Mouse (Mus musculus) liver, adult (tissue): ENCODE results near the gene Itpkb.

Experiments
- GATA4 ChIP-seq: IDR thresholded peaks from 2 replicates; pipeline ENCODE4 v1.6.1; 2014; ENCODE audit warnings: mild to moderate bottlenecking, low read length; ENCODE audit not compliant: insufficient replicate concordance

The Itpkb gene

DNA sequence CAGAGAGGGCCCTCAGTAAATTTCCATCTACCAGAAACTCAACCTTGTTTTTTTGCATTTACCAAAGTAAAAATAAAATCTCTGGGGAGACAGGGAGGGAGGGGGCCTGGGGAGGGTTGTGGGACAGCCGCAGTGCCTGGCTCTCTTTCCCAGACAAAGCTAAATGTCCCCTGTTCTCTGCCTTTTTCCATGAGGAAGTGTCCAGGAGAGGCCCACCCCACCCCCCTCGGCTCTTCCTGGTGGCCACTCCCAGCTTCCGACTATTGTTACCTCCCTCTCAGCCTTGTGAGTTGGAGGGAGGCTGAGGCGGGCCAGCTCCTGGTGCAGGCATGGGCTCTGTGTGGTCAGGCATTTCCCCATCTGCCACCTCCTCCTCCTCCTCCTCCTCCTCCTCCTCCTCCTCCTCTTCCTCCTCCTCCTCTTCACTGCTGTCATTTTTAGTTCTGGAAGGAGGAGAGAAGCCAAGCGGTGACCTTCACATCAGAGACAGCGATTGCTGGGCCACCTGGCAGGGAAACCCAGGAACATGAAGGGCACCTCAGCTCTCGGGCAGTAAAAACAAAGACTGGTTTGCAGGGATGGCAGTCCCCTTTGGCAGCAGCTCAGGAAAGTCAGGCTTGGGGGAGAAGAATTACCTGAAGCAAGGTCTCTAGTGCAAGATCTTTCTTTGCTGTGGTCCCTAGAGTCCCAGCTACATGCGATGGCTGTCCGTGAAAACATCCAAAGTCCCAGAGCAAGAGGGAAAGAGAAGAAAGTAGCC is 75.5 kb downstream of the Itpkb start:
- no peak for TF ChIP-seq GATA4

DNA sequence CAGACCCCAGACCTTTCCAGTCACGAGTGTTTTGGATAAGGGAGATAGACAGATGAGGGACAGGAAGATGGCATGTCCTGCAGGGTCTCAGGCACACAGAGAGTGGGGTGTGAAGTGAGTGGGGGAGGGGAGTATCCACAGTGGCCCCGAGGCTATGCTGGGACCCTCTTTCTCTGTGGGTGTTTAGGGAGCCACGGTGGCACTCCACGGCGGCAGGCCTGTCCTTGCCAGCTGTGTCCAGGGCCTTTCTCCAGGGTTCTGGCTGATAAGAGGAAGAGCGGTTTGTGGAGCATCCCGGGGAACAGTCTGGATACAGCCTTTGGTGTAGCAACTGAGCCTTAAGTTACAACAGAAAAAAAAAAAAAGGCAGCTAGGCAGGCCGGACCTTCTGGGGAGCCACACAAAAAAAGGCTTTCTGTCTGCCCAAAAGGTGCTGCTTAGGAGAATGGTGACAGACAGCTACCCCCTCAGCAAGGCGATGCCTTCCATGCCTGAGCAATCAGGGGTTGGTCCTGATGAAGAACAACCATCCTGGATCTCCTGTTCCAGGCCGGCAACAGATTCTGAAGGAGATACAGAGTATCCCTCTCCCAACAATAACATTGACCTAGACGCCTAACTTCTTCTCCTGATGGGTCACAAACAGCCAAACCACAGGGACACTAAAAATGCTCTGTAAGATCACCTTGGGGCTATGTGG is 76.2 kb downstream of the Itpkb start:
- no peak for TF ChIP-seq GATA4

- no peak for TF ChIP-seq GATA4
Measured at GRCm38 (mm10) chr1:180407171-180407671, 76.9 kb downstream of the Itpkb start.

DNA sequence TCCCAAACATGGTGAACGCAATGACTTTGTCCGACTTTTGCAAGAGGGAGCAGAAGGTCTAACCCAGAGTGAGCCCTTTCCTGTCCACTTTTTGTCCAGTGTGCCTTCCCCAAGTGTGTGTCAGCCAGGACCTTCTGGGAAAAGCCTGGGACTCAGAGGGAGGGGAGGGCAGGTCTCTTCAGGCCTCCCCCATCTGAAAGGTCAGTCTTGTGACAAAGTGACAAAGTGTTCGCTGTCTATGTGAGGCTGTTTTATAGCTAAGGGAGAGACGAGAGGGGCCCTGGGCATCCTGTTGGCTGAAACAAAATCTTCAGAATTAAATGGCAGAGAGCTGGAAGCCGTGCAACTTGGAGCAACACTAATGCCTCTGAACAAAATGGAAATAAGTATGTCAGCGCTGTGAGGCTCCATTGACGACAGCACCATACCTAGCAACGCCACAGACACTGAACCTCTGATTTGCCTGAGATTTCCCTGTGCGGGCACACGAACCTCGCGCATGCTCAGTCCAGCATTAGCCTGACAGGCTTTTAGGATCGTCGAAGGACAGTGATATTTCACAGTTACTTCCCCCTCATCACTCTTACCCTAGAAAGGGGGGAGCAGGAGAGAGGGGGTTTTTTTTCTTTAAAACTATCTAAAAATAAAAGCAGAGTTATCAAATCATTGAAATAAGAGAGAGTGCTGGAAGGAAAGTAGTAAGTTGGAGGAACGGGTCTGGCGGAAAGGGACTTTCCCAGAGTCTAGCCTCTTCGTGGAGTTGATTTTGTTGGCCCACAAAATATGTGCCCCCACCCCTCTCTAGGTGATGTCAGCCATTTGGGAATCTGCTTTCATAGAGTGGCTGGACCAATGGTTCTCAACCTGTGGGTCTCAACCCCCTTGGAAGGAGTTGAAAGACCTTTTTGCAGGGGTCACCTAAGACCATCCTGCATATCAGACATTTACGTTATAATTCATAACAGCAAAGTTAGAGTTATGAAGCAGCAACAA is 77.7 kb downstream of the Itpkb start:
- TF ChIP-seq GATA4: no peak

GRCm38 (mm10) chr1:180408832-180409231 is 78.5 kb downstream of the Itpkb start:
- peak; percentile 19; the same call in 1 of the 2 replicates for TF ChIP-seq GATA4

DNA sequence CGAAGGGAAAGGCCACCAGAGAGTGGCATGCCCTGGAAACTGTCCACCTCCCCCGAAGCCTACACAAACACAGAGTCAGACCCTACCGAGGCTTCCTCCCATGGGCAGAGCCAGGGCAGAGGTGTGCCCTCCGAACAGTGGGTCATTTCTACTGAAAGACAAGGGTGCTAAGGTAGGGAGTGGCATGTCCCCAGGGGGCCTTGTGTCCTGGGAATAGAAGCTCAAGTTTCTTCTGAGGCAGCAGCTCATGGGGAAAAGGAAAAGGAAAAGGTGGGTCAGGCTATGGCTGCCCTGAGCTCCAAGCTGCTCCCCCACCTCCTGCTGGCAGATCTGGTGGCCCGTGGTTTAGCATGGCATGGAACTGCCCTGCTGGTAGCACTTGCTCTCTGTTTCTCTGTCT is 79.5 kb downstream of the Itpkb start:
- no peak for TF ChIP-seq GATA4

DNA sequence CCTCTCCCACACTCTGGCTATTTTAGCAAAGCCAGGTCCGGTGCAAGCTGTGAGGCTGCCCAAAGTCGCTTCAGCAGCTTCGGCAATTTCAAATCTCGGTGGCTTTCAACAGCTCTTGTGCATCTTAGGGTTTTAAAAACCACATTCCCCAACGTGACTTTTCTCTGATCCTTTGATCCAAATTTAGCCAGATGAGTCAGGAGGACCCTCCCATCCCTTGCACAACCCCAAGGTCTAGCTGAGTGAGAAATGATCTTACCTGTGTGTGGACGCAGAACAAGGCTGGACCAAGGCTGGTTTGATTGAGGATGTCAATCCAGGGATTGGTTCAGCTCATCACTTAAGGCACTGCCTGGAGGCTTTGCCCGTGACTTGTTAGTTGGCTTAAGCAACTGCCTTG is 80.0 kb downstream of the Itpkb start:
- no peak for TF ChIP-seq GATA4

DNA sequence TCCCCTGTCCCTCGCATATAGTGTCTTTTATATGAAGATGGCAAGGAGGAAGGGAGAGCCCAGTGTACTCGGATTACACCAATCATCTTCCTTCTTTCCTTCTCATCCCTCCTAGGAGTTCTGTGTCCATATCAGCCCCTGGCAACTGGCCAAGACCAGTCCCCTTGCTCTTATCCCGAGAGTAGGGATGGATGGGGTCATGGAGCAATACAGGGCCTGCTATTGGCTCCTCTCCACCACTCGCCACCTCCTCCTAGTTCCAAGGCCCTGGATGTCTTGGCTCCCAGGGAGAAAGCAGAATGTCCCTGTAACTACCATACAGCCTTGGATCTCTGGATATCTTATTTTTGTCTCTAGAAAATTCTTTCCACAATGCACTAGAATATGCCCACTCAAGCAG is 84.8 kb downstream of the Itpkb start:
- no peak for TF ChIP-seq GATA4

DNA sequence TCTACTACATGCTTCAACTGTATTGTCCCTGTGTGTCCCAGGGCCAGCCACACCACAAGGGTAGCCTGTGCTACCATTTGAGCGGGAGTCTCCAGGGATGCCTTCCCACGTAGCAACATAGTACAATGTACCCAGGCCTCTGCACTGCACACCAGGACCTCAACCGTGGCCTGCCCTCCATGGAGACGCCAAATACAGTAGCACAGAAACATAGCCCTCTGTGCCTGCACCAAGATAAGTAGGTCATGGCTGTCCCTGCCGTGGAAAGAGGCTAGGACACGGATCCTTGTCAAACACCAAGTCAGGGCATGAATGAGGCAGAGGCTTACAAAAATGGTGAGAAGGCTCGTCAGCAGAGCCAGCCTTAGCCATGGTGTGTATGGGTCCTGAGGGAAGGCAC is 85.6 kb downstream of the Itpkb start:
- TF ChIP-seq GATA4: no peak

- TF ChIP-seq GATA4: no peak
Measured at GRCm38 (mm10) chr1:180417118-180417517, 86.8 kb downstream of the Itpkb start.

DNA sequence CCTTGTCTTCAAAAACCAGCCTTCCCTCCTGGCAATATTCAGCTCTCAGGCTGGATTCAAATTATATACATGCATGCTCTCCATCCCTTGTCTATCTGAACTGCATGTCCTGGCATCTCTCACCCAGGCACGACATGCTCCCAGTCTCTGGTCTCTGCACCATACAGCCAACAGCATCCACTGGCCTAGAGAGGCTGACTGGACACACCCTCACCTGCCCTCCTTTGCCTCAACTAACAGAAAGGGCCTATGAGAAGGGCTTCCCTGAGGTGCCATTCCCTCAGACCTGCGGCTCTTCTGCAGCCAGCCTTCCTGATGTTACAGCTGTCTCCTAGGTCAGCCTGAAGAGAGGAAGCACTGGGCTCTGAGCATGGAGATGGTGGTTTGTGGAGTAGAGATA is 88.8 kb downstream of the Itpkb start:
- no peak for TF ChIP-seq GATA4

- no peak for TF ChIP-seq GATA4
Measured at GRCm38 (mm10) chr1:180420496-180421164, 90.3 kb downstream of the Itpkb start.

DNA sequence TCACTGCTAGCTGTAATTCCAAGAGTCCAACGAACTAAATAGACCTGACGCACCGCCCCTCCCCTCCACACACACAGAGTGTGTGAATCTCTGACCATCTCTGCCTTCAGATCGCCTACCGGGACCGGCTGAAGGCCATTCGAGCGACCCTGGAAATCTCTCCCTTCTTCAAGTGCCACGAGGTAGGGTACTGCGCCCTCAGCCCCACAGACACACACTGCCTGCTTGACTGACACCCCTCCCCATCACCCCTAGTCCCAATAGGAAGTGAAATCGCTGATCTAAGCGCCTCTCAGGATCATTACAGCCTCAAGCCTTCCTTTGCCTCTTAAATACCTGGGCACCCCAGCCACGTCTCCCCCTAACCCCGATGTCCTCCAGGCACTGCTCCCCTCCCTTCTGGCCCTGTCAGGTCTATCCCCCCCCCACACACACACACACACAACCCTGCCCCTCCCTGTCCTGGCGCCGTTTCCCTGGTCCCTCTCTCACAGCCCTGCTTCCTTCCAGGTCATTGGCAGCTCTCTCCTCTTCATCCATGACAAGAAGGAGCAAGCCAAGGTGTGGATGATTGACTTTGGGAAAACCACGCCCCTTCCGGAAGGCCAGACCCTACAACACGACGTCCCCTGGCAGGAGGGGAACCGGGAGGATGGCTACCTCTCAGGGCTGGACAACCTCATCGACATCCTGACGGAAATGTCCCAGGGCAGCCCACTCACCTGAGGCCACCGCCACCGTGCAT is 91.1 kb downstream of the Itpkb start:
- TF ChIP-seq GATA4: no peak

GRCm38 (mm10) chr1:180422076-180422828 is 92.0 kb downstream of the Itpkb start:
- no peak for TF ChIP-seq GATA4
